Mouse (Mus musculus): Measurements from ENCODE around the gene Adgb. TPM values are rescaled to one million over a fixed set of nuclear protein-coding genes. Genes with fewer than 3 reads are reported as not detected.
A peak's percentile ranks its signal among the peaks of the same experiment; 100 is the strongest.

Gene Adgb
- polyA plus RNA-seq, 1 experiment from 2014 or later: 0.13 TPM

- no peak overlapping the region for H3K4me3 ChIP-seq (ENCODE audit: low read depth, low read length)
- no peak overlapping the region for H3K9ac ChIP-seq (ENCODE audit: low read depth, low read length)
- no peak overlapping the region for H3K27ac ChIP-seq (ENCODE audit: low read depth, low read length)
- no peak for TF ChIP-seq CTCF (IDR thresholded peaks at IDR 0.05; ENCODE audit: low read depth)
- H3K4me1 ChIP-seq (replicated peaks; ENCODE audit: control insufficient read depth, insufficient read depth, low read length): no peaks in the 10 kb centered on the region
- no peaks in the 10 kb centered on the region for H3K9me3 ChIP-seq (ENCODE audit: control insufficient read depth)
- H3K36me3 ChIP-seq (ENCODE audit: control insufficient read depth, insufficient read depth): no peaks in the 10 kb centered on the region
- no peaks in the 10 kb centered on the region for H3K27me3 ChIP-seq (replicated peaks; ENCODE audit: control insufficient read depth, insufficient read depth, low read length)
- H3K4me2 ChIP-seq (replicated peaks; ENCODE audit: low read depth): no peak overlapping the region
- ATAC-seq: no peak
- WGBS: 58% methylated on average over 8 of the region's 8 CpGs
Measured at GRCm38 (mm10) chr10:10309877-10310426, 162.2 kb downstream of the Adgb start.

- H3K36me3 ChIP-seq (ENCODE audit: control insufficient read depth, insufficient read depth): no peaks in the 10 kb centered on the region
- H3K27me3 ChIP-seq (replicated peaks; ENCODE audit: control insufficient read depth, insufficient read depth, low read length): no peaks in the 10 kb centered on the region
- no peak overlapping the region for H3K9ac ChIP-seq (ENCODE audit: low read depth, low read length)
- no peak overlapping the region for H3K4me2 ChIP-seq (replicated peaks; ENCODE audit: low read depth)
- no peaks in the 10 kb centered on the region for H3K4me1 ChIP-seq (replicated peaks; ENCODE audit: control insufficient read depth, insufficient read depth, low read length)
- 49% methylated on average over 4 of the region's 4 CpGs for WGBS
- TF ChIP-seq CTCF (IDR thresholded peaks at IDR 0.05; ENCODE audit: low read depth): no peak
- 0 out of 2 replicates have a peak, but pooled peaks have one; percentile 10 for ATAC-seq
- H3K27ac ChIP-seq (ENCODE audit: low read depth, low read length): no peak overlapping the region
- H3K9me3 ChIP-seq (ENCODE audit: control insufficient read depth): no peaks in the 10 kb centered on the region
- H3K4me3 ChIP-seq (ENCODE audit: low read depth, low read length): no peak overlapping the region
Measured at GRCm38 (mm10) chr10:10309056-10309455, 163.1 kb downstream of the Adgb start.

- 43% methylated on average over 5 of the region's 5 CpGs for WGBS
- H3K4me2 ChIP-seq (replicated peaks; ENCODE audit: low read depth): no peak overlapping the region
- TF ChIP-seq CTCF (IDR thresholded peaks at IDR 0.05; ENCODE audit: low read depth): no peak
- H3K4me3 ChIP-seq (ENCODE audit: low read depth, low read length): no peak overlapping the region
- no peak overlapping the region for H3K9ac ChIP-seq (ENCODE audit: low read depth, low read length)
- H3K4me1 ChIP-seq (replicated peaks; ENCODE audit: control insufficient read depth, insufficient read depth, low read length): no peaks in the 10 kb centered on the region
- no peaks in the 10 kb centered on the region for H3K27me3 ChIP-seq (replicated peaks; ENCODE audit: control insufficient read depth, insufficient read depth, low read length)
- no peak overlapping the region for H3K27ac ChIP-seq (ENCODE audit: low read depth, low read length)
- ATAC-seq: peak; percentile 76
- no peaks in the 10 kb centered on the region for H3K9me3 ChIP-seq (ENCODE audit: control insufficient read depth)
- H3K36me3 ChIP-seq (ENCODE audit: control insufficient read depth, insufficient read depth): no peaks in the 10 kb centered on the region
Measured at GRCm38 (mm10) chr10:10307384-10307783, 164.7 kb downstream of the Adgb start.

- no peaks in the 10 kb centered on the region for H3K27me3 ChIP-seq (replicated peaks; ENCODE audit: control insufficient read depth, insufficient read depth, low read length)
- no peak for ATAC-seq
- H3K4me3 ChIP-seq (ENCODE audit: low read depth, low read length): no peak overlapping the region
- H3K9ac ChIP-seq (ENCODE audit: low read depth, low read length): no peak overlapping the region
- H3K4me1 ChIP-seq (replicated peaks; ENCODE audit: control insufficient read depth, insufficient read depth, low read length): no peaks in the 10 kb centered on the region
- 82% methylated on average over 4 of the region's 4 CpGs for WGBS
- H3K27ac ChIP-seq (ENCODE audit: low read depth, low read length): no peak overlapping the region
- no peak overlapping the region for H3K4me2 ChIP-seq (replicated peaks; ENCODE audit: low read depth)
- no peak for TF ChIP-seq CTCF (IDR thresholded peaks at IDR 0.05; ENCODE audit: low read depth)
- H3K36me3 ChIP-seq (ENCODE audit: control insufficient read depth, insufficient read depth): no peaks in the 10 kb centered on the region
- H3K9me3 ChIP-seq (ENCODE audit: control insufficient read depth): no peaks in the 10 kb centered on the region
Measured at GRCm38 (mm10) chr10:10304370-10304769, 167.8 kb downstream of the Adgb start.

- no peak overlapping the region for H3K4me2 ChIP-seq (replicated peaks; ENCODE audit: low read depth)
- no peak overlapping the region for H3K27ac ChIP-seq (ENCODE audit: low read depth, low read length)
- no peak overlapping the region for H3K9ac ChIP-seq (ENCODE audit: low read depth, low read length)
- no peaks in the 10 kb centered on the region for H3K9me3 ChIP-seq (ENCODE audit: control insufficient read depth)
- H3K4me3 ChIP-seq (ENCODE audit: low read depth, low read length): no peak overlapping the region
- no peaks in the 10 kb centered on the region for H3K4me1 ChIP-seq (replicated peaks; ENCODE audit: control insufficient read depth, insufficient read depth, low read length)
- 45% methylated on average over 4 of the region's 4 CpGs for WGBS
- no peak for TF ChIP-seq CTCF (IDR thresholded peaks at IDR 0.05; ENCODE audit: low read depth)
- H3K27me3 ChIP-seq (replicated peaks; ENCODE audit: control insufficient read depth, insufficient read depth, low read length): no peaks in the 10 kb centered on the region
- ATAC-seq: no peak
- H3K36me3 ChIP-seq (ENCODE audit: control insufficient read depth, insufficient read depth): no peaks in the 10 kb centered on the region
Measured at GRCm38 (mm10) chr10:10301692-10302091, 170.4 kb downstream of the Adgb start.

- Histone ChIP-seq H3K4me2 (replicated peaks; ENCODE audit: low read depth) (no peak overlapping the region; the same call in 1 of the 2 replicates), H3K4me1 (replicated peaks; ENCODE audit: control insufficient read depth, insufficient read depth, low read length) (no peaks in the 10 kb centered on the region), H3K27ac (ENCODE audit: low read depth, low read length) (no peak overlapping the region), H3K9me3 (ENCODE audit: control insufficient read depth) (no peaks in the 10 kb centered on the region), H3K27me3 (replicated peaks; ENCODE audit: control insufficient read depth, insufficient read depth, low read length) (no peaks in the 10 kb centered on the region), H3K36me3 (ENCODE audit: control insufficient read depth, insufficient read depth) (no peaks in the 10 kb centered on the region), H3K9ac (ENCODE audit: low read depth, low read length) (no peak overlapping the region), H3K4me3 (ENCODE audit: low read depth, low read length) (no peak overlapping the region)
- ATAC-seq: peak; percentile 83
- WGBS: 28% methylated on average over 8 of the region's 8 CpGs
- TF ChIP-seq CTCF (IDR thresholded peaks at IDR 0.05; ENCODE audit: low read depth): no peak
Measured at GRCm38 (mm10) chr10:10300915-10301439, 171.1 kb downstream of the Adgb start.
